Mouse (Mus musculus): ENCODE measurements around the gene Pik3cd.

Pik3cd gene

GRCm38 (mm10) chr4:149689822-149690700, 12.3 kb downstream of the Pik3cd start:
- ATAC-seq (ENCODE audit: low TSS enrichment): no peak

- ATAC-seq (ENCODE audit: low TSS enrichment): no peak
Observed at GRCm38 (mm10) chr4:149688861-149689260, 13.5 kb downstream of the Pik3cd start.

GRCm38 (mm10) chr4:149684841-149685623, 17.3 kb downstream of the Pik3cd start:
- no peak for ATAC-seq (ENCODE audit: low TSS enrichment)

GRCm38 (mm10) chr4:149683875-149684274, 18.5 kb downstream of the Pik3cd start:
- no peak for ATAC-seq (ENCODE audit: low TSS enrichment)

GRCm38 (mm10) chr4:149679056-149679770, 23.2 kb downstream of the Pik3cd start:
- no peak for ATAC-seq (ENCODE audit: low TSS enrichment)

- ATAC-seq (ENCODE audit: low TSS enrichment): no peak
Observed at GRCm38 (mm10) chr4:149678006-149678405, 24.4 kb downstream of the Pik3cd start.

GRCm38 (mm10) chr4:149675378-149676261, 26.8 kb downstream of the Pik3cd start:
- ATAC-seq (ENCODE audit: low TSS enrichment): peak; percentile 91

GRCm38 (mm10) chr4:149674814-149675377, 27.5 kb downstream of the Pik3cd start:
- ATAC-seq (ENCODE audit: low TSS enrichment): no peak

GRCm38 (mm10) chr4:149672747-149673146, 29.6 kb downstream of the Pik3cd start:
- ATAC-seq (ENCODE audit: low TSS enrichment): no peak

- no peak for ATAC-seq (ENCODE audit: low TSS enrichment)
Observed at GRCm38 (mm10) chr4:149671175-149671574, 31.2 kb downstream of the Pik3cd start.

GRCm38 (mm10) chr4:149665692-149666090, 36.7 kb downstream of the Pik3cd start:
- no peak for ATAC-seq (ENCODE audit: low TSS enrichment)

- no peak for ATAC-seq (ENCODE audit: low TSS enrichment)
Observed at GRCm38 (mm10) chr4:149665016-149665691, 37.2 kb downstream of the Pik3cd start.

GRCm38 (mm10) chr4:149663849-149664503, 38.4 kb downstream of the Pik3cd start:
- ATAC-seq (ENCODE audit: low TSS enrichment): no peak

- ATAC-seq (ENCODE audit: low TSS enrichment): no peak
Observed at GRCm38 (mm10) chr4:149661967-149662589, 40.3 kb downstream of the Pik3cd start.

- ATAC-seq (ENCODE audit: low TSS enrichment): no peak
Observed at GRCm38 (mm10) chr4:149660598-149660997, 41.8 kb downstream of the Pik3cd start.

- no peak for ATAC-seq (ENCODE audit: low TSS enrichment)
Observed at GRCm38 (mm10) chr4:149659495-149660116, 42.8 kb downstream of the Pik3cd start.

- ATAC-seq (ENCODE audit: low TSS enrichment): no peak
Observed at GRCm38 (mm10) chr4:149657858-149658416, 44.4 kb downstream of the Pik3cd start.

- ATAC-seq (ENCODE audit: low TSS enrichment): no peak
Observed at GRCm38 (mm10) chr4:149654232-149654631, 48.1 kb downstream of the Pik3cd start.
